Mouse (Mus musculus): ENCODE results near the gene Psenen.

Gene Psenen

GRCm38 (mm10) chr7:30515003-30515760 lies 48.2 kb downstream of the Psenen start:
- DNase-seq (ENCODE audit: low spot score) = no peak
